Mouse (Mus musculus) thymus, postnatal 4 days (tissue): ENCODE data around the gene Taf8.
"Not testable (repeated sequence)": the region's sequence is repeated elsewhere in the genome, so short reads cannot be mapped to it uniquely, and the experiment has no call there.

Experiments
- DNase-seq: peaks from one replicate; pipeline ENCODE4 v3.0.0; 2021

Taf8 gene

DNA sequence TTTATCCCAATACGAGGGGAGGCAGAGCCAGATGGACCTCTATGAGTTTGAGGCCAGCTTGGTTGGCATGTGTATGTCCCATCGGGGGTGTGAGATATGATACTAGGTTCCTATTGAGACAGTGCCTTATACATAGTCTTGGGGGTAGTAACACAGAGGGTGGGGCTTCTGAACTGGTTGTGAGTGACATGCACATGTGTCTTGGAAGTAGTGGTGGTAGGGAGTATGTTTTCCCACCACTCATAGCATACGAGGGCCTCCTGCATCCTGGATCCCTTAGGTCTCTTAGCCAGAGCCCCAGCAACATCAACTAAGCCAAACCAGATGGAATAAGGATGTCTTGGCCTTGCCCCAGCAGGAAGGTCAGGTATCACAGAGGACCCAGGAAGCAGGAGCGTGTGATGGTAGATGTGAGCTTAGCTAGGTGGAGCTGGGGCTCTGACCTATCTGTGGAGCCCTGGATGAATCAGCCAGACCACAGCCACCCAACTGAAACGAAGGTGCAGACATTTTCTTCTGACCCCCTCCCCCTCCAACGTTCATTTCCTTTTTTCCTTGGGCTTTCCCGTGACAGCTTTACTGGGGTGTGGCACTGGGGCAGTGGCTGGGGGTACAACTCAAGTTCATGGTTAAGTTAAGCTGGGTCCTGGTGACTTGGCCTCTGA lies 13.2 kb upstream of the Taf8 start:
- peak; percentile 25 for DNase-seq

DNA sequence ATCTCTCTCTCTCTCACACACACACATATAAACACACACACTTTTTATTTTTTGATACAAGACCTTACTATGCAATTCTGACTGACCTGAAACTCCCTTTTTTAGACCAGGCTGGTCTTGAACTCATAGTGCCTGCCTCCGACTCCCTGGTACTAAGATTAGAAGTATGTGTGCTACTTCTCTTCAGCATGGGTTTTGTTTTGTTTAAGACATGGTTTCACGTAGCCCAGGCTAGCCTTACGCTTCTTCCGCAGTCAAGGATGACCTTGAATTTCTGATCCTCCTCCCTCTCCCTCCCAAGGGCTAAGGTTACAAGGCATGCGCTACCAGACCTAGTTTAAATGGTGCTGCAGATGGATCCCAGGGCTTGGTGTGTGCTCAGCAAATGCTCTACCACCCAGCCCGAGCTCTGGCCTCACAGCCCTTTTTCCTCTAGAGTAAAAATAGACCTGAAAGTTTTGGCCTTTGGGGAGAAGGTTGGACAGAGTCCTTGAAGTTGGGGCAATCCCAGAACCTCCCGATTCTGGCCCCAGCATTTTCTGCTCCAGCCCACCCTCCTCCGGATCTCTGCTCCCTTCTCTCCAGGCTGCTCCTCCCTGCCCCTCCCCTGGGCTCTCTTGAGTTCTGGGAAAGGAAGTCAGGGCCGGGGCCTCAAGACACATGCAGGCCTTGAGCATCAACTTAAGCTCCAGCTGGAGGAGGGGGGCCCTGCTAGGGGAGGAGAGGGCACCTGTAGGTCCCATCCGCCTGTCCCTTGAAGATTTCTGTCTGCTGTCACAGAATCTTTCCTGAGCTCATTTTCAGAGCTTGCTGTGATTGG lies 11.1 kb upstream of the Taf8 start:
- DNase-seq = peak; percentile 79

DNA sequence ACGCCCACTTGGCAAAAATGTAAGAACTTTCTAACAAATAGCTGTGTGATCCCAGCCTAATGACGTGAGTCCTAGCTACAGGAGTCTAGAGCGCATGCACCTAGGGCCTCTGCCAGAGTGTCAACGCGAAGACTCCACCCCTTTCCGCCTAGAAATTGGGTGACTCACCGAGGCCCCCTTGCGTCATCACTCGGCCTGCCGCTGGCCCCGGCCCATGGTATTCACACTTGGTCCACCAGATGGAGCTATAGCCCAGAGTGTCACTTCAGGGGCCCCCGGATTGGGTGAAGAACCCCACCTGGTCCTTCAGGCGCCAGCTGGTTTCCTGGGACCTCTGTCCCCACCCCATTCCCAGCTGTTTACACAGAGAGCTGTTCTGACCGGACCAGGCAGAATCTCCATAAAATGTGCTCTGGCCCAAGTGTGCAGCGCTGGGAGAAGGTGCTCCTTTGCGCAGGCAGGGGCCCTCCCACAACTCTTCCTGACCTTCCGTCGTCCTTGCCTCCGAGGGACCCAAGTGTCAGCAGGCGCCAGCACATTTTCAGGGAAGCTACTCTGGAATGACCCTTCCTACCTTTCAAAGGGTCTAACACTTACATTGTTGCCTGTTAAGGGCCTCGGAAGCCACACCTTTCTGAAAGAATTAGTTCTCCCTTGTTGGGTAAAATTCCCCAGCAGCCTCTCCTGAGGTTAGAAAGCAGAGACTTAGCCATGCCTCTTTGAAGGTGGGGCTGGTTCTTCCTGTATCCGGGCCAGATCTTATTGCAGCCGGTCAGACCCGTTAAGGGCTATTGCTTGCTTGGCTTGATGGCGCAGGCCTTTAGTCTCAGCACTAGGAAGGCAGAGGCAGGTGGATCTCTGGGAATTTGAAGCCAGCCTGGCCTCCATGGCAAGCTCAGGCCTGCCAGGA lies 9.3 kb upstream of the Taf8 start:
- DNase-seq = peak; percentile 98

- peak; percentile 36 for DNase-seq
Measured at GRCm38 (mm10) chr17:47509031-47509705, 7.1 kb upstream of the Taf8 start.

GRCm38 (mm10) chr17:47508012-47508608 lies 6.0 kb upstream of the Taf8 start:
- DNase-seq = peak; percentile 96

GRCm38 (mm10) chr17:47507523-47507922 lies 5.4 kb upstream of the Taf8 start:
- no peak for DNase-seq

- peak; percentile 45 for DNase-seq
Measured at GRCm38 (mm10) chr17:47506697-47507096, 4.6 kb upstream of the Taf8 start.

DNA sequence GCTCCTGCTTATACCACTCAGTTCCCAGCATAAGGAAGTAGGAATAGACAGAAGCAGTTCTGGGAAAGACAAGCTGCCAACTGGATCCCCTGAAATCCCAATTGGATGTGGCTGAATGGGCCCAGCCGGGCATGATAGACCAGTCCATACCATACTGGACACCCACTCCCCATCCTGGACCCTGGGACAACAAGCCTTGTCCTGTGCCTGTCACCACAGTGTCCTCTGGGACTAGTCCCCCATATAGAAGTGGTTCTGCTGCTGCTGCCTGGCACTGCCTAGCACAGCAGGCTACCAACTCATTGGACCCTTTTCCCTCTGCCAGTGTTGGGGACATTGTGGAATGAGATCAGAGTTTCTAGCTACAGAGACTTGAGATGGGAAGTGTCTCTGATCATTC lies 4.0 kb upstream of the Taf8 start:
- peak; percentile 51 for DNase-seq

DNA sequence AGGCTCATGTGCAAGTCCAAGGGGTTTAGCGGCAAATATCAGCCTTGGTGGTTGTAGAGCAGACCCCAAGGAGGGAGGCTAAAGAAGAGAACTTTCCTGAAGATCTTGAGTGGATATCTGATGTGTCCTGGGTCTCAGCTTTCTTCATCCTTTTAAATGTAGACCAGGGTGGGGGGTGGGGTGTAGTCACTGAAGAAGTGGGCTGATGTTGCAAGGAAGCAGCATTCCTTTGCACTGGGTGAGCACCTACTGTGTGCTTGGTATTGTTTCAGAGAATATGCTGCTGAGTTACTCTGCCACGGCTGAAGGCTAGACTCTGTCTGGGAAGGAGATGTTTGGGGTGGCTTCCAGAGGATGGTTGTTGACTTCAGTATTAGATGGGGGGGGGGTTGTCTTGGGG lies 3.5 kb upstream of the Taf8 start:
- DNase-seq = no peak

DNA sequence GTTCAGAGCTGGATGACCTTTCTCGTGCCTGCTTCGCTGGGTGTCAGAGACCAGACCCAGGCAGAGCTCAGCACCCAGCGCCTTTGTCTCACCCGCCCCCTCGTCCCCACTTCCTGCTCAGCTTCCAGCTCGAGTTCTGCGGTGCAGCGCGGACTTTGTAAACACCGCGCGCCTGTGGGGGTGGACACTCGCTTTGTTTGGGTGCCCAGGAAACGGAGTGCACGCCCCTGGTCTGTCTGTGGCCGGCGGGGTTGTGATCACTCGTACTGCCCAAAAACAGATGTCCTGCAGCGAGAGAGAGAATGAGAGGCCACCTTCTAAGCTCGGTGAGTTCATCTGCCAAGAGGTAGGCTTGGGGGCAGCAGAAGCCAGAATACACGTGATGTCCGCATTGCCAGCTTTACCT lies 2.9 kb upstream of the Taf8 start, which contains the start of gene Ccnd3:
Ccnd3 (plus strand) TSS at position 111 of the 406 bp plus-strand sequence.
- DNase-seq = peak; percentile 89

- DNase-seq = peak; percentile 56
Measured at GRCm38 (mm10) chr17:47504228-47504627, 2.1 kb upstream of the Taf8 start.

GRCm38 (mm10) chr17:47503689-47504088 lies 1.6 kb upstream of the Taf8 start:
- no peak for DNase-seq

DNA sequence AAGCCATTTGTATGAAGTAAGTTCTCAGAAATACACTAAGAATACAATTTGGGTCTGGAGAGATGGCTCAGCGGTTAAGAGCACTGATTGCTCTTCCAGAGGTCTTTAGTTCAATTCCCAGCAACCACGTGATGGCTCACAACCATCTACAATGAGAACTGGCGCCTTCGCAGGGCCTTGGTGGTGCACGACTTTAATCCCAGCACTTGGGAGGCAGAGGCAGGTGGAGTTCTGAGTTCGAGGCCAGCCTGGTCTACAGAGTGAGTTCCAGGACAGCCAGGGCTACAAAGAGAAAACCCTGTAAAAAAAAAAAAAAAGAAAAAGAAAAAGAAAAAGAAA lies 584 bp upstream of the Taf8 start:
- not testable (repeated sequence) for DNase-seq

DNA sequence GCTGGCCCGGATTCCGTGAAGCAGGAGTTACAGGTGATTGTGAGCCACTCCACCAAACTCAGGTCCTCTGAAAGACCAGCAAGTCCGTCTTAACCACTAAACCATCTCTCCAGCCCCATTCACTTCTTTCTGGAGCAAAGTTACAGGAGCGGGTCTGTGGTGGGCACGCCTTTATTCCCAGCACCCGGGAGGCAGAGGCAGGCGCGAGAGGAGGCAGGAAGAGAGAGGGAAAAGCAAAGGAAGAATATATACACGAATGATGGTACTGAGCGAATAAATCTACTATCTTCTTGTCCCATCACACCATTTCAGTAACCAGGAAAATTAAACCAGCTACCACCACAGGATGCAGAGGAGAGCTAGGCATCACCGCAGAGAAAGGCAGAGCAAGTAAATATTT lies 561 bp downstream of the Taf8 start:
- DNase-seq = no peak

DNA sequence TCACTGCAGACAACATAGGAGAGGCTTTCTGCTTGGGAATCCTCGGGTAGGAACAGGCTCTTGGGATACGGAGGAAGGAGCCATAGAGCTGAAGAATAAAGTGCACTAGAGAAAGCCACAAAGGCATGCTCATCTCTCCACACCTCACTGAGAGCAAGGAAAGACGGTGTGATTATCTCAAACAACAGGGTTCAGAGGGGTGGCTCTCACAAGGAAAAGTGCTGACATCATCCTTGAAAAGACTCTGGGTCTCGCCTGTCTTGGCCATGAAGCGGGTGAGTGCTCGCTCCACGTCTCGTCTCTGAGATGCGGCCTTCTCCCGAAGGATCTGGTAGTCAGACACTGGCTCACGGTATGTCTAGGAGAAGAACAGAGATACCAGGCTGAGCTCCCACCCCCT lies 8.0 kb downstream of the Taf8 start:
- DNase-seq = no peak

DNA sequence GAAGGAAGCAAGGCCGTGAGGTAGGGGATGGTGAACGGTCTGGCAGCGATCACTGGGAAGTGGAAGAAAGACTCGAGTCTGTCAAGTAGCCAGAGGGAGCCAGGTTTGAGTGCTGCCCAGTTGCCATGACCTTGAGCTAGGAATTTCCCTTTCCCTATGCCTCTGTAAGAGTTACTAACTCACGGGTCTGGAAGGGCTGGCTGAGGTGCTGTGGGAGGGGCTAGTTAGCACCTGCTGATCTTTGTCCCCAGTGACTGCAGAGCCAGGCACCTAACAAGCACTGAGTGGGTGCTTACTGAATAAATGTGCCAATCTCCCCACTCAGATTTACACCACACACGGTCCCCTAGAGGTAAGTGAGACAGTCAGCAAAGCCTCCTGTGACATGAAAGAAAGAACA lies 8.4 kb downstream of the Taf8 start:
- no peak for DNase-seq

DNA sequence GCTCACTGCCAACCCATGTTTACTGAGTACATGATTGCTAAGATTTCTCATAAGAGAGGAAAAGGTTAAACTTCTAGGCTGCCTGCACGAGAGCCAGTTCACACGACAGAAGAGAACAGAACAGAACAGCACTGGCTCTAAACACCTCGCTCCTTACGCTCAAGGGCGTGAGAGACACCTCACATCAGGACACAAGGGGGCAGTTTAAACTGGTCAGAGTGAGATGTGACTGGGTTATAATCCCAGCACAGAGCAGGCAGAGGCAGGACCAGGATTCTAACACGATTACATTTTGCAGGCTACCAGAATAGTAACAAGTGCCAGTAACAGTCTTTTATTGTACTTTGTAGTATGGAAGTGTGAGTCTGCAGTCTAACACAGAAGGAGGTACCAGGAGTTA lies 9.4 kb downstream of the Taf8 start:
- DNase-seq = no peak

GRCm38 (mm10) chr17:47490791-47491190 lies 11.3 kb downstream of the Taf8 start:
- DNase-seq = no peak

GRCm38 (mm10) chr17:47485791-47486190 lies 16.3 kb downstream of the Taf8 start:
- no peak for DNase-seq

DNA sequence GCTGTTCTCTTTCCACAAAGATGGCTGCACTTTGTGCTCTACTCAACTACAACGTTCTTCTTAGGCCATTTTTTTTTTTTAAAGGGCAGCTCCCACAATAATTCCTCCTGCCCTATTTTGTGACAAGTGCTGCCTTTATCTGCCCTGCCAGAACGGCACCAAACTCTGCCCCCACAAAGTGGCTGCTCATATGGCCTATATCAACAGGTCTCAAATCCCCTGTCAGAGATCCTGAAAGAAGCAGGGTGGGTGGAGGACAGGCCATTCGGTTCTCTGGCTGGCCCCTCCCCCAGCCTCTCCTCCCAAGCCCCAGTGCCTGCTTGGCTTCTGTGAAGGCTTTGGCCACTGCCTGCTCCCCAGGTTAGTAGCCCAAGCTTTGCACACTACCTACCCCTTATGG lies 17.1 kb downstream of the Taf8 start:
- DNase-seq = no peak

DNA sequence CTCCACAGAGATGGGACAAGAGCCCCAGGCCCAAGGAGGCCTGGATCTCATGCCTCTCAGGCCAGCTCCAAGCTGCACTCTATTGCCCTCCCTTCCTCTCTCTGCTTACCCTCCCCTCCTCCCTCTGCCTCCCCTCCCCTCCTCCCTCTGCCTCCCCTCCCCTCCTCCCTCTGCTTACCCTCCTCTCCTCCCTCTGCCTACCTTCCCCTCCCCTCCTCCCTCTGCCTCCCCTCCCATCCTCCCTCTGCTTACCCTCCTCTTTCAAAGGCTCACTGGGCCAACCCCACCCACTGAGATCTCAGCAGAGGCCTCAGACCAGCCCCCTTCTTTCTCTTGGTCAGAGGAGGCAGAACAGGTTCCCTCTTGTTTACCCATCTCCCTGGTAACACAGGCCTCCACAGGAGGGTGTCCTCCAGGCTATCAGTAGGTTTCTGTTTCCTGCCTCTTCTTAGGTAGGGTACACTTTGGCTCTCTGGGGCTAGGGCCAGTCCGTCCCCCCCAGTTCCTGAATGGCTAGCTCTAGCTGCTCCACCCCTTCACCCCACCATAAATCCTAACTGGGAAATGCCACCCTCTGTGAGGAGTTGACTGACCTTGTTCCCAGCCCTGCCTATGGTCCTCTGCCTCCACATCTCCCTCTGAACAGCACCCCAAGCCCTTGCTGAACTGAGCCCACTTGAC lies 17.7 kb downstream of the Taf8 start:
- DNase-seq = no peak

- peak; percentile 90 for DNase-seq
Measured at GRCm38 (mm10) chr17:47482401-47482800, 19.7 kb downstream of the Taf8 start.
